Mouse (Mus musculus): Measurements from ENCODE around the gene Cmip.

Cmip gene

DNA sequence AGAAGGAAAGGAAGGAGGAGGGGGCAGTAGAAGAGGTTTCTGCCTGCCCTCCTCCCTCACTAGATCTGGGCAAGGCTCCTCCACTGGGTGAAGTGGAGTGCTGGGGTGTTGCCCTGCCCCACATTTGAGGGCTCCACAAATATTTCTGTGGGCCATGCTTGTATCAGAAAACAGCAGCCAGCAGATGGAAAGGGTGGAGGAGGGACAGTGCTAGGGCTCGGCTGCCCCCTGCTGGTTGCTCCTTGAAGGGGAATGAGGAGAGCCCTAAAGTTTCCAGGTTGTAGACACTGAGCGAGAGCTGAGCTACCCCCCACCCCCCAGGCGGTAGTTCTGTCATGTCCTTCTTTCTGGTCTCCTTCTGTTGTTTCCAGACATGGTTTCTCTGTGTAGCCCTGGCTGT, 214.3 kb downstream of the Cmip start:
- peak; percentile 65 to 80 for DNase-seq

DNA sequence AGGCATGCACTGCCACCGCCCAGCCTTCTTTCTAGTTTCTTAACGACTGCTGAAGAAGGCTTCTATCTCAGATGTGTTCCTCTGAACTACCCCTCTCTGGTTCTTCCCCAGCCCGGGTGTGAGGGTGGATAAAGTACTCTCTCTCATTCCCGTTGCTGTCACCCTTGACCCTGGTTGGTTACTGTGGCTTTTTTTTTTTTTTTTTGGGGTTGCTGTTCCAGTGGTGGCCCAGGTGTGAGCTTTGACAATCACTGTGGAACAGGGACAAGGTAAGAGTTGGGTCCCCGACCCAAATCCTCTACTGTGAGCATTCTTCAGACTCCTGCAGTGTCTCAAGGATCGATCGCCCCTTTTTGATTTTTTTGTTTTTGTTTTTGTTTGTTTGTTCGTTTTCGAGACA, 214.8 kb downstream of the Cmip start:
- DNase-seq: no peak

DNA sequence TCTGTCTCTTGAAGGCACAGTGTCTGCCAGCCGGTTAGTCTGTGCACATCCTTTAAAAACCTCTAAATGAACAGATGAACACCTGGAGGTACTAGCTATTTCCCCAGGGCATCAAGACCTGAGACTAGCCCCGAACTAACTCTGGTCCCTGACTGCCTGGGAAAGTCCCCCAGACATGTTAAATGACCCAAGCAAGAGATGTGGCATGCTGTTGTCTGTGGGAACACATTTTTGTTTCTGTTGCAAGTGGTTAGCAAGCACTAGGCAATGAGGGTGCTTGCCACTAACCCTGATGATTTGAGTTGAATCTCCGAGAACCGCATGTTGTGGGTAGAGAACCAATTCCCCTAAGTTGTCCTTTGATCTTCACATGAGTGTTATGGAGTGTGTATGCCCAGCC, 215.5 kb downstream of the Cmip start:
- no peak for DNase-seq

DNA sequence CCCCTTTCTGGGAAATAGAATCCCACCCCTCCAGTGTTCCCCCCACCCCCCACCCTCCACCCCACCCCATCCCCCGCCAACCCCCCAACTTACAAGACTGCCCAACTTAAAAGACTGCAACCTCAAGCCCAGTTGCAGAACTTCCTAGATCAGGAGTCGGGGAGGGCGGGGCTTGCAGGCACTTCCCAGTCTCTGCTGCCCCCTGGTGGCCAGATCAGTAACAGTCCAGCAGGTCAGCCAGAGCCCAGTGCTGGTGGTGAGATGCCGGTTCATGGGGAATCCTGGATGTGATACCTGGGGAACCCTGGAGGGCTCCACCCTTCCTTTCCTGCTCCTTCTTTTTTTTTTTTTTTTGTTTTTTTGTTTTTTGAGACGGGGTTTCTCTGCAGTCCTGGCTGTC, 218.1 kb downstream of the Cmip start:
- DNase-seq: peak; percentile 94 to 96

DNA sequence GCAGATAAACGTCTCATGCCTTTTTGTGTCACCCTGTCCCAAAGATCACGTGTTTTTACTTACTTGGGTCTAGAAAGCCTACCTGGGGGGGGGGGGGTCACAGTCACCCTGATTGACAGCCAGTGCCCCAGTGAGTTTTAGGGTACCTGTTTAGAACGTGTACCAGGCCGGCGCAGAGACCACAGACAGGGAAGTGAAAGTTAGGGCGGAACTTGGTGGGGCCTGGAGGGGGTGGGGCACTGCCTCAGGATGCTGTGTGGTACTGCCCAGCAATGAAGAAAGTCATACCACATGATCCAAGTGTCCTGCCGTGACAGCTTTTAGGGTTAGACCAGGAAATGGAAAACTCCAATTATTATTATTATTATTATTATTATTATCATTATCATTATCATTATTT, 219.0 kb downstream of the Cmip start:
- DNase-seq: no peak

DNA sequence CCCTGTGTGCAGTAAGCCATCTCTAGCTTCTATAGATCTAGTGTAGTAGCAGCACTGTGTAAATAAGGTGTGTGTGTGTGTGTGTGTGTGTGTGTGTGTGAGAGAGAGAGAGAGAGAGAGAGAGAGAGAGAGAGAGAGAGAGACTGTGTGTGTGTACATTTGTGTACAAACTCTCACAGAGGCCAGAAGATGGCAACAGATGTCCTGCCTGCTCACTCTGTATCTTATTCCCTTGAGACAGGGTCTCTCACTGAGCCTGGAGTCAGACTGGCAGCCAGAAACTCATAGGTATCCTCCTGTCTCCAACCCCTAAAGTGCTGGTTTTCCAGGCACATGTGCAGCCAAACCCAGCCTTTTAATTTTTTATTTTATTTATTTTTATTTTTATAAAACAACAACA, 221.2 kb downstream of the Cmip start:
- no peak for DNase-seq

DNA sequence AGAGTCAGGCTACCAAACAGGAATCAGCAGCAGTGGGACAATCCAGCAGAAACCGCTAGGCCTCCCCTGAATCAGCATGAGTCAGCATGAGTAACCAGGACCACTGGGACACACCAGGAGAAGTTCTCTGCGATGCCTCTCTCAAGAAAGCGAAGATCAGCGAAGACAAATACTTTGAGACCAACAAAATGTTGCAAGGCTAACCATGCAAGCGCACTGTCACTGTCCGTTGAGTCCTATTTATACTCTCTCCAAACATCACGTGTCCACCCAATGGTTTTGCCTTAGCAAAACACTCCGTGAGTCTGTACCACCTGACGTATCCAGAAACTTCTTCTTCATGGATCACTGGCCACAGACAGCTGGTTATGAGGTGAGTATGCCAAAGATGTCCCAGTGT, 223.1 kb downstream of the Cmip start:
- DNase-seq: no peak

DNA sequence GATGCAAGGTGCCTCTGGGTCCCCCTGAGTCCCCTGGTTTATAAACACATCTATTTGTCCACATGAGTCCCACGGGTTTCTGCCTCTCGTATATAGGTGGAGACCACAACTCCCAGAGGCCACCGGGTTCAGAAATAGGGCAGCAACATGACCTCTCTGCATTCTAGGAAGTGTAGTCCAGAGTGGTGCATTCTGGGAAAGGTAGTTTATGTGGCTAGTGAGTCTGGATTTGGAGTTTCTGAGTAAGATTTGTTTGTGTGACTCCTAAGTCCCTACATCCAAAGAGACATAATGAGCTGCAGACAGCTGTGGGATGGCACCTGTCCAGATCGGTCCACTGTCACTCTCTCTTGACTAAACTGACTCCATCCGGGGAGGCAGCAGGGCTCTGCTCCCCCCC, 223.7 kb downstream of the Cmip start:
- no peak for DNase-seq

DNA sequence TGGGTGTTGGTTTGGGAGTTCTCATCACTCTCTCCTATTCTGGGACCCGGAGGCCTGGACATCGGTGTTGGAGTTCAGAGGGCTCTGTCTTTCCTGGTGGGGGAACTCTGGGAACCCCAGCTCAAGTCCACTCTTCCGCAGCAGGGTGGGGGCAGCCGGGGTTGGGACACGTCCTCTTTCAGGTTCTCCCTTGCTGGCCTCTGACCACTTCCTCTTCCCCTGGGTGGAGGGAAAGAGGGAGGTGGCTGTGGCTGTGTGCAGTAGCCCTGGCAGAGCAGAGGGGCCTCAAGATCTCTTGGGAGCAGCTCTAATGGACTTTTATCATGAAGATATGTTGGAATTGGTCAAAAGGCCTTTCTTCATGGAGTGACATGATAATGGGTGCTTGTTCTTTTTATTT, 225.0 kb downstream of the Cmip start:
- DNase-seq: no peak

DNA sequence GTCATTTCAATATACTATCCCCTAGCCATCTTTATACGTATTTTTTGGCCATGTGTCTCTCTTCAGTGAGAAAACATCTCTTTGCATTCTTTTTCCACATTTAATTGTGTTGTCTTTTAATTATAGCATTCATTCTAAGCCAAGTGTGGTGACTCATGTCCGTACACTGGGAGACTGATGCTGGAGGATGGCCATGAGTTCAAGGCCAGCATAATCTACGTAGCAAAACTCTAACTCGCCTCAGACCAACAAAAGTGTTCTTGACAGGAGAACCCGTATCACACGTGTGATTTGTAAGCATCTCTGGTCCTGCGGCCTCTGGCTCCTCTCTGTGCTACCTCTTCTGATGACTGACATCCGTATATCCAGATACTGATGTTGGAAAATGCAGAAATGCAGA, 227.9 kb downstream of the Cmip start:
- no peak for DNase-seq

DNA sequence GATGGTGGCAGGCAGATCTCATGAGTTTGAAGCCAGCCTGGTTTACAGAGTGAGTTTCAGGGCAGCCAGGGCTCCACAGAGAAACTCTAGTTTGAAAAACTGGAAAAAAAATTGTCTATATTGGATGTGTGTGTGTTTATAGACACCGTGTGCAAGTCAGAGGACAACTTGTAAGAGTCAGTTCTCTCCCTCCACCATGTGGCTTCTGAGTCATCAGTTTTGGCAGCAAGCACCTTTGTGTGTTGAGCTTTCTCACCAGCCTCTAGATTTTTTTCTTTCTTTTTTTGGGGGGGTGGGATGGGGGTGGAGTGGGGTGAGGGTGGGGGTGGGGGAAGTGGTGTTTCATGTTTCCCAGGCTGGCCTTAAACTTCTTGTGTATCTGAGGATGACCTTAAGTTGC, 228.5 kb downstream of the Cmip start:
- no peak for DNase-seq

DNA sequence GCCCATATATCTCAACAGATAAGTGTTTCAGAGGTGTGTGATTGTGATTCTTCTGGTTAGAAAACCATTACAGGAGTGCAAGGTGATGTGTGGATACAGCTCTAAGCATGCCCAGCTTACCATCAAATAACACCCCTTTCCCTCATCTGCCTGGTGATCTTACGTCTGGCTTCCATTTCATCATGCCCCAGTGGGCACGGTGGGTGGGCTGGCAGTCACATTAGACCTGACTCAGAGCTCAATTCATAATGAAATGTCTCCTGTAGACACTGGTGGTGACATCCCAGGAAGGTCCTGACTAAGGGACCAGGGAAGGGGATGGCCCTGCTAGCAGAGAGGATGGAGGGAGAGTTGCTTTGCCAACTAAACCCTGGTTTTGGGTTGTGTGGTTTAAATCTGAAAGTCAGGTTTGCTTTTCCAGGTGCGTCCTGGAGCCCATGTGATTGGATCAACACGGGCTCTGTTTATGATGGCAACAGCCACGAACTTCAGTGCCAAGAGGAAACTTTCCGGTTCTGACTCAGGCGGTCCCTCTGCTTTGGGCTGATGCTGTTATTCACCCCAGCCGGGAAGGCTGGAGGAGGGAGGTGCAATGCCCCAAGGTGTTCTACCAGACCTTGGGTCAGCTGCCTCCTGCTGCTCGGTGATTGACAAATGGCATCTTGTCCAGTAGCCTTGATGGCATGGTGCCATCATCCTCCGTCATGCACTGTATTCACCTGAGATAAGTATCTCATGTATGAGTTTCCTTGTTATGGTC, 231.6 kb downstream of the Cmip start:
- DNase-seq: no peak

DNA sequence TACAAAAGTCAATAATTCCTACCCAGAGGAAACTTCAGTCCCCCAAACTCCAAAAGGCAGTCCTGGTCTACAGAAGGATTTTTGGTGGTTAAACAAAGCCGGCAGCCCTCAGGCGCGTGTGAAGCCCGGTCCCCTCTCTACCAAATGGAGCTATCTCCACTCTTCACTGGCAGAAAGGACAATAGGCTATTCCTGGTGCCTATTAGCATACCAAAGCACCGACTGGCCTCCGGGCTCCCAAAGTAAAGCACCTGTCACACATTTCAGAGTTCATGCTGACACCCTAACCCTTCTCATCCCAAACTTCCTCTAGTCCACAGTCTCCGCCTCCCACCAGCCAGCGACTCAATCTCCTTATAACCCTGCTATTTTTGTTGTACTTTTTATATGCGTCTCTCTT, 236.7 kb downstream of the Cmip start:
- no peak for DNase-seq

DNA sequence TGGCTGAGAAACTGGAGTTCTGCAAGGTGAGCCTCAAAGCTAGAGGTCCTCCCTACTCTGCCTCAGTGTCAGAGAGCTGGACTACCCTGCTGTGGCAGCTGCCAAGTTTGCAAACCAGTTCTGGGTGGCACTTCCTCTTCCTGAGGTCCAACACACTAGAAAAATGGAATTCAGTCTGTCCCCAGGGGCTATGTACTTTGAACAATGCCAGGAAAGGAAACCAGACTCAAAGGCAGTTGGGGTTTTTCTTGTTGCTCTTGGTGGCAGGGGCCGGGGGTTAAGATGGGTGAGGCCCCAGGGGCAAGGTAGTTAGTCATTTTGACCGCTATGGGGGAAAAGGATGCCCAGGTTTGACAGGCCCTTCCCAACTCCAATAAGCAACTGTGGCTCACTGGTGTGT, 238.0 kb downstream of the Cmip start:
- DNase-seq: no peak

DNA sequence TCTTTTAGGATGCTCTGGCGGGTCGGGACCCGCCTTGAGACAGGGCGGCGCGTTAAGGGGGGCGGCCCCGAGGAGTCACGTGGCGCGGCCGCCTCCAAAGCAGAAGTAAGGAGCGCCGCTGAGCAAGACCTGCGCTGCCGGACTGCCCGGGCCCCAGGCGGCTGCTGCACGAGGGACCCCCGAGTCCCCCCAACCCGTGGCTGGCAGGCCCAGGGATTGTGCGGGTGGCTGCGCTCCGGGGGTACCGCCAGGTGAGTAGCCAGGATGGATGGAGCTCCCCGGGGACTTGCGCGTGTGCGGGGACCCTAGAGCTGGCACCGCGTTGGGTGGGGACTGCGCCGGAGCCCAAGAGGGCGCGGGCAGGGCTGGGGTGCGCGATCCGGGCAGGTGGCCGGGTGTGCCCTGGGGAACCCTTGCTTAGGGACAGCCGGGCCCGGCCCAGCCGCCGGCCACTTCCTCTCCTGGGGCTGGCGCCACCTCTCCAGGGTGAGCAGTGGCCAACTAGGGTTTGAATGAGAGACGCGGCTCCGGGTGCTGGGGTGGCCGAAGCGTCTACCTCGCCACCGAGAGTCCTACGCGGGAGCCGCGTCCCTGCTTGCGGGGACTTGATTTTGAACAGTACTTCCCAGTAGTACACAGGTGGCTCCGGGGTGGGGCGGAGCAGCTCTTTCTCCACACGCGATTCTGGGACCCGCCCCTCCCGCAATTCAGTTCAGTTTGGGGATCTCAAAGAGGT, 241.5 kb downstream of the Cmip start, which contains the start of gene Plcg2:
Plcg2 (plus strand) TSS at position 113 of the 736 bp plus-strand sequence.
- peak; percentile 9 to 23 for DNase-seq

DNA sequence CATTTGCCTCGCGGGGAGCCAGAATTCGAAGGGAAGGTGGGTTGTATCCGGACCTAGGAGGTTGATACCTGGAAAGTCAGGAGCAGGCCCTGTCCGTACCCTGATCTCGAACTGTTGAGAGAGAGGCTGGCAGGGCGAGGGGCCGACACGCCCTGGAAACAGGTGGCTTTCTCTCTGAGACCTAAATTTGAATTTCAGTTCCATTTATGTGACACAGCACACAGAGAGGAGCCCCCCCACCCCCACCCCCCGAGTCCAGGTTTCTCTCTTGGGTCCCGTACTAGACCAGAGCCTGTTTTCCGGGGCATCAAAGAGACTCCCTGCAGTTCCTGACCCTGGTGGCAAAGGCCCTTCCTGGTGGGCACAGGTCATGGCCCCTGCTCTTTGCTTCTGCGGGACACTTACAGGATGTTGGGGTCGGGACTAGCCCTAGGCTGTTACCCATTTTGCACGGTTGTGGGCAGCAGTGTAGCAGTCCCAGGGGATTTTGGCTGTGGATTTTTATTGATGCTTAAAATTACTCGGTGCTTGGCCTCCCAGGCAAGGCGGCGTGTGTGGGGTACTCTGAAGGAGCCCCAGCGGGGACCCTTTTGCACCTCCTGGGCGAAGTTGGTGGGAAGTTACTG, 242.2 kb downstream of the Cmip start:
- DNase-seq: no peak

DNA sequence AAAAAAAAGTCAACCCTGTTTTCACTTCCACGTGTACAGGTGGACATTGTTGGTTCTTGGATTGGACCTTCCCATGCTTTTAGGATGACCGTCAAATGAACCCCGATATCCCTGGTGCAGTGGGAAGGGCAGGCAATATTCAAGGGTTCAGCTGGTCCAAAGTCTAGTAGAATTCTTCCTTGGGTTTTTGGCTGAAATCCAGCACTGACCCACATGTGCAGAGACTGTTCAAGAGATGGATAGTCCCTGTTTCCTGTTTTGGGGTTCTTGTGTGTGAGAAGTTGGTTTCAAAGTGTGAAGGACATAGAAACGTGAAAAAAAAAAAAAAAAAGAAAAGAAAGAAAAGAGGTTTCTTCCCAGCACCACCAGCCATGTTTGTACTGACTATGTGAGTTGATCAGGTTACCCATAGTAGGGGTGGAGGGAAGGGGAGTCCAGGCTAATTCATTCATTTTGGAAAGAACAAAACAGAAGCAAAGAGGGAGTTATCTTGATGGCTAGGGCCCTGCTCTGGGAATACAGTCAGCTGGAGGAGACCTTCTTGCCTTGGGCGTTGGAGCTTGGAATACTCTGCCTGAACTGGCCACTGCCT, 243.5 kb downstream of the Cmip start:
- DNase-seq: no peak

DNA sequence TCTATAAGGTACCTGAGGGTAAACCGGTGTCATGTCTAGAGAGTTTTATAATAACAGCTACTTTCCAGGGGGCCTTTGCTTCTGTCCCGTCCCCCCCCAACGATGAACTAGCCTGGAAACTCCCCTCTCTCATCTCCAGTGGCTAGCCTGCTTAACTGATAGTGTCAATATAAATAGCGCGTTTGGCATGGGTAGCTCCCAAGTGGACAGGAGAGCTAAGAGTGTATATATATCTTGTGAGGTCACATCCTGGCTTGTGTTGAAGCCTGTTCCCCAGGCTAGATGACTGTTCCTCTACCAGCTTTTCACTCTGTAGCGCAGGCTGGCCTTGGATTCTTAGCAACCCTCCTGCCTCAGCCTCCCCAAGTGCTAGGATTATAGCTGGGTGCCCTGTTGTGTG, 244.5 kb downstream of the Cmip start:
- DNase-seq: no peak

DNA sequence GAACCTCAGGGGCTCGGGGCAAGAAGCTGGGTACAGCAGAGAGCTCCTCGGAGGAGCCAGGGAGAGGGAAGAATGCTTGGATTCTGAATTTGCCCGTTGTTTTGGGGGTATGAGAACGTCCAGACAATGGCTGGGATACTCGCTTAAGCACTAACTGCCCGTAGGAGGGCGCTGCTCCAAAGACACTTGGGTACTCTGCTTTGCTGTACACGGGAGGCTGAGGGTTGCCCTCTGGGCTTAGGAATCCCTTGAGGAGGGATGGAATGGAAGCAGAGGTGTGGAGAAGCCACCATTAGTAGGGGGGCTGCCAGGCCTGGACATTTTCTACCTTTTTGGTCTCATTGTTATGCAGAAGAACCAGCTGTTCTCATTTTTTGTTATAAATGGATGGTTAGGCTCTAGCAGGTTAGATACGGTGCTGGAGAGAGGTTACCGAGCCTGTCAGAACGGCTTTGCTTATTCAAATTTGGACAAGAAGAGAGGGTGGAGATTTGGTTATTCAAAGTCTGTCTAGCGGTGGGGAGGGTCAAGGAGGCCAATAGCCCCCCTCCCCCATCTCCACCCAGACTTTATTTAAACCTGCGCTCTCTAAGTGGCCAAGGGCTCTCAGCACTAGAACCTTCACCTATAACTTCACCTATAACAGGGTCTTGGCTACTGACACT, 246.7 kb downstream of the Cmip start:
- DNase-seq: no peak

DNA sequence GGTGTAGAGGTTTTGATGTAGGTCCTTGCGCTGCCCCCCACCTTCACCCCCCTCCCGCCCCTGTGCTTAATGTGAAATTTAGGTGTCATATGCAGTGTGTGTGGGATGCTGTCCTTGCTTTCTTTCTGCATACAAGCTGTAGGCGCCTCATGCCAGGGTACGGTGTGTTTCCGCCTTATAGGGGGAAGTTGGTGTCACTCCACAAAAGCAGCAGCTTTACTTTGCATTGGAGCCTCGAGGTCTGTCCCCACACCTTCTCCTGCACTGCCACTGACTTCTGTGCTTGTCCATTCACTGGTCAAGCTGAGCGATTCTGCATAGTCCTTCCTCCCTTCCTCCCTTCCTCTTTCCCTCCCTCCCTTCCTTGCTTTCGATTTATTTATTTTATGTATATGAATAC, 250.8 kb downstream of the Cmip start:
- DNase-seq: no peak

Measured in cerebellum, postnatal 25 days (tissue).